Mouse (Mus musculus) kidney, embryonic 15.5 days (tissue): ENCODE results near the gene Hmx2. TPM values are rescaled to one million over a fixed set of nuclear protein-coding genes. Genes with fewer than 3 reads are reported as not detected.

Experiments
- ATAC-seq: fragments of 200-750 bp; cut with Nextera tagmentation; replicated peaks from 2 replicates; pipeline ENCODE4 v1.8.0; 2017; ENCODE audit warnings: moderate TSS enrichment; ENCODE audit not compliant: low FRiP score
- H3K27ac ChIP-seq: fragments of 300-500 bp; sonication (generic); 2 replicates; pipeline ENCODE4 v1.5.1; 2015; ENCODE audit warnings: mild to moderate bottlenecking, inconsistent platforms
- H3K27me3 ChIP-seq: fragments of 300-500 bp; sonication (generic); 2 replicates; pipeline ENCODE4 v1.6.1; 2015; ENCODE audit warnings: inconsistent platforms
- H3K36me3 ChIP-seq: fragments of 300-500 bp; sonication (generic); 2 replicates; pipeline ENCODE4 v1.6.1; 2015; ENCODE audit warnings: inconsistent platforms
- H3K4me1 ChIP-seq: fragments of 300-500 bp; sonication (generic); 2 replicates; pipeline ENCODE4 v1.6.1; 2015; ENCODE audit warnings: inconsistent platforms
- H3K4me2 ChIP-seq: fragments of 300-500 bp; sonication (generic); 2 replicates; pipeline ENCODE4 v1.6.1; 2015; ENCODE audit warnings: moderate library complexity, mild to moderate bottlenecking, inconsistent platforms
- H3K4me3 ChIP-seq: fragments of 300-500 bp; sonication (generic); replicated peaks from 2 replicates; pipeline ENCODE4 v1.5.1; 2015; ENCODE audit warnings: mild to moderate bottlenecking, inconsistent platforms
- H3K9ac ChIP-seq: fragments of 300-500 bp; sonication (generic); 2 replicates; pipeline ENCODE4 v1.6.1; 2015; ENCODE audit warnings: mild to moderate bottlenecking, inconsistent platforms
- H3K9me3 ChIP-seq: fragments of 300-500 bp; sonication (generic); replicated peaks from 2 replicates; pipeline ENCODE4 v1.6.1; 2016; ENCODE audit warnings: inconsistent platforms
- WGBS: fragments of 180-500 bp; shearing (Covaris S2); methylation state at CpG from one replicate; pipeline ENCODE4 v1.1.7; 2015; ENCODE audit warnings: mixed read lengths; 5-methylcytosine and 5-hydroxymethylcytosine counted together
- polyA plus RNA-seq: library from polyadenylated mRNA; unstranded; fragments of >200 nt; fragmentation: Nextera tagmentation; extraction: Ambion mirVana; gene quantifications from 2 replicates; pipeline ENCODE4 v1.2.1, GENCODE M21; 2015

Hmx2 gene
- polyA plus RNA-seq, 1 experiment from 2014 or later = 0.22 TPM

GRCm38 (mm10) chr7:131547481-131547880 lies 1.1 kb upstream of the Hmx2 start:
- WGBS = 5% methylated on average over 5 of the region's 5 CpGs
- Histone ChIP-seq H3K4me3 (no peak overlapping the region), H3K27ac (no peak overlapping the region), H3K9me3 (no peaks in the 10 kb centered on the region), H3K36me3 (no peaks in the 10 kb centered on the region), H3K27me3 (peaks cover 98% of the 10 kb centered on the region), H3K9ac (no peak overlapping the region), H3K4me2 (no peak overlapping the region), H3K4me1 (peaks cover 22% of the 10 kb centered on the region)
- ATAC-seq = no peak

- Histone ChIP-seq H3K9ac (no peak overlapping the region), H3K9me3 (no peaks in the 10 kb centered on the region), H3K4me3 (no peak overlapping the region), H3K27ac (no peak overlapping the region), H3K4me2 (no peak overlapping the region), H3K36me3 (no peaks in the 10 kb centered on the region), H3K4me1 (peaks cover 25% of the 10 kb centered on the region), H3K27me3 (peaks cover 100% of the 10 kb centered on the region)
- under 1% methylated on average over 4 of the region's 4 CpGs for WGBS
- ATAC-seq = no peak
These were observed 2.9 kb downstream of the Hmx2 start for GRCm38 (mm10) chr7:131551471-131551870.

- H3K36me3 ChIP-seq = no peaks in the 10 kb centered on the region
- H3K4me1 ChIP-seq = peaks cover 31% of the 10 kb centered on the region
- H3K4me3 ChIP-seq = no peak overlapping the region
- ATAC-seq = no peak
- WGBS = under 1% methylated on average over 42 of the region's 42 CpGs
- peaks cover 100% of the 10 kb centered on the region for H3K27me3 ChIP-seq
- H3K9me3 ChIP-seq = no peaks in the 10 kb centered on the region
- no peak overlapping the region for H3K27ac ChIP-seq
- H3K9ac ChIP-seq = no peak overlapping the region
- H3K4me2 ChIP-seq = no peak overlapping the region
These were observed 3.6 kb downstream of the Hmx2 start for GRCm38 (mm10) chr7:131551931-131552741.

- peaks cover 31% of the 10 kb centered on the region for H3K4me1 ChIP-seq
- H3K9ac ChIP-seq = no peak overlapping the region
- WGBS = 3% methylated on average over 5 of the region's 5 CpGs
- no peak overlapping the region for H3K4me2 ChIP-seq
- no peak overlapping the region for H3K4me3 ChIP-seq
- no peak for ATAC-seq
- no peak overlapping the region for H3K27ac ChIP-seq
- H3K9me3 ChIP-seq = no peaks in the 10 kb centered on the region
- peaks cover 100% of the 10 kb centered on the region for H3K27me3 ChIP-seq
- H3K36me3 ChIP-seq = no peaks in the 10 kb centered on the region
These were observed 4.2 kb downstream of the Hmx2 start for GRCm38 (mm10) chr7:131552781-131553180.

- Histone ChIP-seq H3K4me1 (peaks cover 31% of the 10 kb centered on the region), H3K36me3 (no peaks in the 10 kb centered on the region), H3K27me3 (peaks cover 100% of the 10 kb centered on the region), H3K4me3 (peak overlapping the region; percentile 33), H3K9me3 (no peaks in the 10 kb centered on the region), H3K9ac (no peak overlapping the region), H3K4me2 (peak overlapping the region; percentile 55), H3K27ac (no peak overlapping the region)
- WGBS = under 1% methylated on average over 38 of the region's 39 CpGs
- ATAC-seq = peak; percentile 26; the same call in 1 of the 2 replicates
These were observed 5.2 kb downstream of the Hmx2 start for GRCm38 (mm10) chr7:131553771-131554175.

- Histone ChIP-seq H3K27me3 (peaks cover 100% of the 10 kb centered on the region), H3K4me1 (peaks cover 31% of the 10 kb centered on the region), H3K9ac (no peak overlapping the region), H3K36me3 (no peaks in the 10 kb centered on the region), H3K4me3 (peak overlapping the region; percentile 33), H3K27ac (no peak overlapping the region), H3K9me3 (no peaks in the 10 kb centered on the region), H3K4me2 (peak overlapping the region; percentile 55)
- WGBS = 1% methylated on average over 45 of the region's 45 CpGs
- ATAC-seq = 0 out of 2 replicates have a peak, but pooled peaks have one; percentile 30
These were observed 6.0 kb downstream of the Hmx2 start for GRCm38 (mm10) chr7:131554341-131555180.

GRCm38 (mm10) chr7:131555301-131556081 lies 6.9 kb downstream of the Hmx2 start:
- Histone ChIP-seq H3K4me2 (peak overlapping the region; percentile 41), H3K27me3 (peaks cover 92% of the 10 kb centered on the region), H3K9ac (no peak overlapping the region), H3K4me3 (peak overlapping the region; percentile 22), H3K27ac (no peak overlapping the region), H3K9me3 (no peaks in the 10 kb centered on the region), H3K36me3 (no peaks in the 10 kb centered on the region), H3K4me1 (peaks cover 31% of the 10 kb centered on the region)
- ATAC-seq = no peak
- WGBS = under 1% methylated on average over 68 of the region's 68 CpGs

GRCm38 (mm10) chr7:131556116-131556515 lies 7.5 kb downstream of the Hmx2 start:
- H3K4me2 ChIP-seq = no peak overlapping the region
- no peak overlapping the region for H3K4me3 ChIP-seq
- under 1% methylated on average over 9 of the region's 9 CpGs for WGBS

GRCm38 (mm10) chr7:131556541-131557271 lies 8.1 kb downstream of the Hmx2 start:
- peaks cover 80% of the 10 kb centered on the region for H3K27me3 ChIP-seq
- H3K4me1 ChIP-seq = peaks cover 36% of the 10 kb centered on the region
- no peak overlapping the region for H3K27ac ChIP-seq
- H3K4me2 ChIP-seq = peak overlapping the region; percentile 9; the same call in 1 of the 2 replicates
- no peaks in the 10 kb centered on the region for H3K9me3 ChIP-seq
- H3K9ac ChIP-seq = no peak overlapping the region
- under 1% methylated on average over 37 of the region's 37 CpGs for WGBS
- peak overlapping the region; percentile 8; the same call in 1 of the 2 replicates for H3K4me3 ChIP-seq
- H3K36me3 ChIP-seq = peaks cover under 1% of the 10 kb centered on the region
- no peak for ATAC-seq

More at GRCm38 (mm10) chr7:131556116-131556515, 7.5 kb downstream of the Hmx2 start:
- Histone ChIP-seq H3K4me1 (peaks cover 33% of the 10 kb centered on the region), H3K36me3 (no peaks in the 10 kb centered on the region), H3K9ac (no peak overlapping the region), H3K27ac (no peak overlapping the region), H3K27me3 (peaks cover 85% of the 10 kb centered on the region), H3K9me3 (no peaks in the 10 kb centered on the region)
- ATAC-seq = no peak

GRCm38 (mm10) chr7:131557751-131558150 lies 9.2 kb downstream of the Hmx2 start:
- H3K36me3 ChIP-seq = peaks cover 11% of the 10 kb centered on the region
- no peak overlapping the region for H3K27ac ChIP-seq
- no peak overlapping the region for H3K4me2 ChIP-seq
- peaks cover 47% of the 10 kb centered on the region for H3K4me1 ChIP-seq
- 34% methylated on average over 2 of the region's 2 CpGs for WGBS
- no peak overlapping the region for H3K4me3 ChIP-seq
- H3K27me3 ChIP-seq = peaks cover 69% of the 10 kb centered on the region
- no peak overlapping the region for H3K9ac ChIP-seq
- no peaks in the 10 kb centered on the region for H3K9me3 ChIP-seq
- ATAC-seq = no peak
